Mouse (Mus musculus): ENCODE results near the gene Mrpl45.

DNA sequence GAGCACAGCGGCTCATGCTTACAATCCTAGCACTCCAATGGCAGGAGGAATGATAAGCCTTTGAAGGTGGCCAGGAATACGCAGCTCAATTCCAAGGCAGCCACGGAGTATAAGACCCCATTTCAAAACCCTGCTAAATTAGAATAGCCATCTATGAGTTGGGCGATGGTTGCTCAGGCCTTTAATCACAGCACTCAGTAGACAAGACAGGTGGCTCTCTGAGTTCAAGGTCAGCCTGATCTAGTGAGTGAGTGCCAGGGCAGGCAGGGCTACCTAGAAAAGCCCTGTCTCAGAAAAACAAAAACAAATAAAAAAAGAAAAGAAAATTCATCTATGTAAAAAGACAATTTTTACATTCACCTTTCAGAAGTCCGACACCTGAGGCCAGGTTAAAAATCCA lies 38.4 kb upstream of the Mrpl45 start:
- no peak for TF ChIP-seq CTCF (IDR thresholded peaks at IDR 0.05; ENCODE audit: low read depth, low read length)
- no peak for TF ChIP-seq EP300 (IDR thresholded peaks at IDR 0.05; ENCODE audit: insufficient read depth, low read depth, low read length)
- no peak for TF ChIP-seq POLR2A (IDR thresholded peaks at IDR 0.05; ENCODE audit: insufficient read depth, low read length)
